Mouse (Mus musculus): ENCODE measurements around the gene Vamp8. TPM values are rescaled to one million over a fixed set of nuclear protein-coding genes. Genes with fewer than 3 reads are reported as not detected.
A peak's percentile ranks its signal among the peaks of the same experiment; 100 is the strongest.

Vamp8 gene
- total RNA-seq, 1 experiment from 2014 or later, result 281 TPM

- ATAC-seq (replicated peaks; ENCODE audit: low read depth, poor library complexity, severe bottlenecking), result no peak
Observed at GRCm38 (mm10) chr6:72357164-72358079, 33.1 kb downstream of the Vamp8 start.

DNA sequence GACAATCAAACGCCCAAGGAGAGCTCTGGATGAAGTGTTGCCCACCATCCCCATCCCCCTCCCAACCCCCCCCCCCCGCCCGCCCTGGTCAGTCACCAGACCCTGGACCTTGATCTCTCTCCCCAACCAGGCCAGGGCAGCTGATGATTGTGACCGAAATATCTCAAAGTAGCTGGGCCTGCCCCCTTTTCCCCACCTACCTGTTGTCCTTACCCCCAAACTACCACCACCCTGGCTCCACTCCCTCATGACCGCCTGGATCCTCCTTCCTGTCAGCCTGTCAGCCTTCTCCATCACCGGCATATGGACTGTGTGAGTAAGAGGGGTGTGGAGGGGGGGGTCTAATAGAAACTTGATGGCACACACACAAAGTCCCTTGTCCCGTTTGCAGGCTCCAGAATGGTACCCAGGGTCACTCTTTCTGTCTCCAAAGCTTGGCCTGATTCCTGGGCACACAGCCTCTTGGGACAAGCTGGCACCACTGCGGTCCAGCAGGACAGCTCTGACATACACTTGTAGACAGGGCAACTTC is 34.4 kb downstream of the Vamp8 start:
- no peak for ATAC-seq (replicated peaks; ENCODE audit: low read depth, poor library complexity, severe bottlenecking)

DNA sequence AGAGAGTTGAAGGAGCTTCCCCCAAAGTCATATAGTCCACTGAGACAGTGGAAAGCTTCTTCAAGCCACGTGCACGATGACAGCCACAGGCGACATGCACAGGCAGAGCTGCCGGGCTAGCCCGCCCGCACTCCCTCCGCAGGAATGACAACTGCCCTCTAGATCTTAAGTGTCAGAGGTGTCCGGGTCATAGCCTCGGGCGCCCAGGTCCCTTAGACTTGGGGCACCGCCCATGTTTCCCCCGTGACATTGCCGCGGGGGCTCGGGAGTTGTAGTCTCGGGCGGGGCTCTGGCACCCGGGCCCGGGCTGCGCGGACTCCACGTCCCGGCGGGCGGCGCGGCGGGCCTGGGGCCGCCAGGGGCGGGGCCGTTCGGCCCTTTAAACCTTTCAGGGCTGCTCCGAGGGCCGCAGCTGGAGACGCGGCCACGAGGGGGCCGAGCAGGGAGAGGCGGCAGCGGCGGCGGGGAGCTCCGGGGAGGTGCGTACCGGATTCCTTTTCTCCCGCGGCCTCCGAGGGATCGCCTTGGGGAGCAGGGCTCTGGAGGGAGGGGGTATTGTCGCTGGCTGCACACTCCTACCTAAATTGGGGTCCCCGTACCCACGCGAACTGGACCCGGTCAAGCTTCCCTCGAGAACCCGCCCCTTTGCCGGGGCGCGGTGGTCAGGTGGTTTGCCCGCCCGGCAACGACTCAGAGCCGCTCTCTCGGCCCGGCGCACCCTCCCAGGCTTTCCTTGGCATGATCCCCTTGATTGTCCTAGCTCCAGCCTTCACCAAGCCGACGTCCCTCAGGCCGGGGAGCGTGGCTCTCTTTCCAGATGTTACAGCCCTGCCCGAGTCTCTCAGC is 35.2 kb downstream of the Vamp8 start, which contains the start of gene Tmem150a:
Tmem150a (plus strand) TSS at position 382 of the 846 bp plus-strand sequence.
- ATAC-seq (replicated peaks; ENCODE audit: low read depth, poor library complexity, severe bottlenecking), result peak; percentile 67

DNA sequence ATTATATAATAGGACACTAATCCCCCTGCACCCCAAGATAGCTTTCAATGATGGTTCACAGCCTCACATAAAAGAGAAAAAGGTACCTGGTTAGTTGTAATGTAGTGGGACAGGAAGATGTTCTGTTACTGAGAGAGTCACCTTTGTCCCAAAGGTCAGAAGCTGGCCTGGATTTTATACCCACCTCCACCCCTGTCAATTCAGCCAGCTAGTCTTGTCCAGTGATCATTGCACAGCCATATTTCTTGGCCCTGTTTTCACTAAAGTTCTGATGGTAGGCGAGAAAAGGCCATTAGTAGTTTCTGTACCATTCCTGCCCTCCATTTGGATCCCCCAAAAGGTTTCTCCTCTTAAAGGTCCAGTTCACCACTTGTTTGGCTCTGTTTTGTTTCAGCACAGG is 36.5 kb downstream of the Vamp8 start:
- ATAC-seq (replicated peaks; ENCODE audit: low read depth, poor library complexity, severe bottlenecking), result no peak

- no peak for ATAC-seq (replicated peaks; ENCODE audit: low read depth, poor library complexity, severe bottlenecking)
Observed at GRCm38 (mm10) chr6:72352636-72353405, 37.7 kb downstream of the Vamp8 start.

GRCm38 (mm10) chr6:72350214-72350613 is 40.3 kb downstream of the Vamp8 start:
- ATAC-seq (replicated peaks; ENCODE audit: low read depth, poor library complexity, severe bottlenecking), result no peak

- no peak for ATAC-seq (replicated peaks; ENCODE audit: low read depth, poor library complexity, severe bottlenecking)
Observed at GRCm38 (mm10) chr6:72348411-72348810, 42.1 kb downstream of the Vamp8 start.

- peak; percentile 65 for ATAC-seq (replicated peaks; ENCODE audit: low read depth, poor library complexity, severe bottlenecking)
Observed at GRCm38 (mm10) chr6:72347166-72347941, 43.1 kb downstream of the Vamp8 start, which contains the start of gene 0610030E20Rik. TSS of gene 0610030E20Rik (plus strand) at chr6:72347317.

DNA sequence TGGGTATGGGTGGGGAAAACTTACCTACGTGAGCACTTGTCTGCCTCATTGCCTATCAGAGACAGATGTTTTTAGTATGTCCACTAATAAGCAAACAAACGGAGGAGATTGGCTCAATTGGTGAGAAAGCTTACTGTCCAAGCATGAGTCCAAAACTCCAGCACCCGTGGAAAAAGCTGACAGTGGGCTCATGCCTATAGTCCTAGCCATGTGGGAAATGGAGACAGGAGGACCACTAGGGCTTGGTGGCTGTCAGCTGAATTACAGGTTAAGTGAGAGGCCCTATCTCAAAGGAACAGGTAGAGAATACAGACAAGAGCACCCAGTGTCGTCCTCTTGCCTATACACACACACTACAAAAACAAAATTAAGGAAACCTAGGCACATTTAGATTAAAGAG is 44.2 kb downstream of the Vamp8 start:
- no peak for ATAC-seq (replicated peaks; ENCODE audit: low read depth, poor library complexity, severe bottlenecking)

DNA sequence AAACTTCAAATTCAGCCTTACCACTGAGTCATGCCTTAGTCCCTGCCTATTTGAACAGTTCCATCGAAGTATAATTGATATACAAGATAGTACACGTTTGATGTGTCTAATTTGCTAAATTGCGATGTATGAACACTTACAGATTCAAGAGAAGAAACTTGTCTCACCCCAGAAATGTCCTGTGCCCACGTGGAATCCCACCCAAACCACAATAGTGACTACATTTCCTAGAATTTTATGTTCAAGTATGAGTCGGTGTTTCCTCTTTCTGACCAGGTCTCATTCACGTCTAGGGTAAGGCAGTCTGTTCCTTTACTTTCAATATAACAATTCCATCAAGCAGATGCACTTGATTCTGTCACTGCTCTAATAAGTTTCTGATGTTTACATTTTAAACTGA is 44.9 kb downstream of the Vamp8 start:
- 0 out of 2 replicates have a peak, but pooled peaks have one; percentile 26 for ATAC-seq (replicated peaks; ENCODE audit: low read depth, poor library complexity, severe bottlenecking)

- ATAC-seq (replicated peaks; ENCODE audit: low read depth, poor library complexity, severe bottlenecking), result peak; percentile 80
Observed at GRCm38 (mm10) chr6:72345074-72345567, 45.4 kb downstream of the Vamp8 start, which contains the start of gene Usp39. TSS of gene Usp39 (minus strand) at chr6:72345184.

GRCm38 (mm10) chr6:72344396-72345073 is 46.0 kb downstream of the Vamp8 start:
- ATAC-seq (replicated peaks; ENCODE audit: low read depth, poor library complexity, severe bottlenecking), result no peak

DNA sequence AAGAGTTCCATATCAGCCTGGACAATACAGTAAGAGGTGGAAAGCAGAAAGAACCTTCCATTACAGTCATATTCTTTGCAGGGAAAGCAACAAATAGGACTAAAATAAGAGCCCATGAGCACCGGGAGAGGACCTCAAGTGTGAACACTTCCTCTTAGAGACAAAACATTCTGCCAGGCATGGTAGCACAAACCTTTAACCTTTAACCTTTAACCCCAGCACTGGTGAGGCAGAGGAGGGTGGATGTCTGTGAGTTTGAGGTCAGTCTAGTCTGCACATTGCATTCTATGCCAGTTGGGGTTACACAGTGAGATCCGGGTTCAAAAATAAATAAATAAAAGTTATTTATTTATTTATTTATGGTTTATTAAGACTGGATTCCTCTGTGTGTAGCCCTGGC is 50.0 kb downstream of the Vamp8 start:
- no peak for ATAC-seq (replicated peaks; ENCODE audit: low read depth, poor library complexity, severe bottlenecking)

Other genes starting within 250 kb of the Vamp8 start
- 0.39 and 0.82 TPM in 2 replicates for gene Atoh8, start 155.1 kb downstream of the Vamp8 start, total RNA-seq (2017)
- gene Sftpb, start 86.1 kb downstream of the Vamp8 start, total RNA-seq (2017), result not detected in 2 replicates
- gene Usp39, start 45.5 kb downstream of the Vamp8 start, total RNA-seq (2017), result 122 and 147 TPM in 2 replicates
- gene 0610030E20Rik, start 43.4 kb downstream of the Vamp8 start, total RNA-seq (2017), result 25.2 and 25.8 TPM in 2 replicates
- 1.2 TPM in 1 of 2 replicates, not detected in the other for gene Tmem150a, start 35.3 kb downstream of the Vamp8 start, total RNA-seq (2017)
- 30.2 and 44.7 TPM in 2 replicates for gene Rnf181, start 23.7 kb downstream of the Vamp8 start, total RNA-seq (2017)
- 83.8 and 85.7 TPM in 2 replicates for gene Vamp5, start 10.2 kb downstream of the Vamp8 start, total RNA-seq (2017)
- gene Ggcx, start 23.6 kb upstream of the Vamp8 start, total RNA-seq (2017), result 6.6 and 12.7 TPM in 2 replicates
- gene Mat2a, start 48.9 kb upstream of the Vamp8 start, total RNA-seq (2017), result 300 and 303 TPM in 2 replicates
- gene Sh2d6, start 131.0 kb upstream of the Vamp8 start, total RNA-seq (2017), result not detected in 2 replicates
- gene Capg, start 153.7 kb upstream of the Vamp8 start, total RNA-seq (2017), result 32.4 and 56.4 TPM in 2 replicates
- 4.5 and 9.3 TPM in 2 replicates for gene Elmod3, start 207.7 kb upstream of the Vamp8 start, total RNA-seq (2017)
- gene Retsat, start 207.8 kb upstream of the Vamp8 start, total RNA-seq (2017), result 13.3 and 17.4 TPM in 2 replicates
- gene Tgoln1, start 226.3 kb upstream of the Vamp8 start, total RNA-seq (2017), result 56.4 and 66.7 TPM in 2 replicates

All from common myeloid progenitor, adult 5-6 weeks (primary cell).